Mouse (Mus musculus): ENCODE results near the gene Mfsd6l.

DNA sequence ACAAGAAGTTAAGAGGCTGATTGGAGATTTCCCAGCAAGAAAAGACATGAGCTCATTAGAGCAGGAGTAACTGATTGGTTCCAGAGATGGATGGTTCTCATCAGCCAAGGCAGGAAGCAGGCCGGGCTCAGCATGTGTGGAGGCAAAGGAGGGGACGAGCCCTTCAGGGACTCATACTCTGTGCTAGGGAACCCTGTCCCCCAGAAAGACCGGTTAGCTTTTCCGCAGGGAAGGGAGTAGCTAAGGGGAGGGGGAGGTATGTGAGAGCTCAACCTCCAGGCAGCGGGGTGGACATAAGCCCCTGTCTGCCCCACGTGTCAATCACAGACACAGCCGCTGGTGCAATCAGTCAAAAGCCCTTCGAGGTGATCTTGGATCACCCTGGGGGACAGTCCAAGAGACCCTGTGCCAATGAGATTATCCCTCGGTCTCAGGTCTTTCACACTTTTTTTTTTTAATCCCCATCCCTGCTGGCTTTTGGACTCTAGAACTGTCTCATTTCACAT is 45.6 kb downstream of the Mfsd6l start:
- TF ChIP-seq EP300 (IDR thresholded peaks at IDR 0.05) (no peak), CTCF (IDR thresholded peaks at IDR 0.05) (no peak)
